Mouse (Mus musculus) CH12.LX (cell line): ENCODE data around the gene Snx8. TPM values are rescaled to one million over a fixed set of nuclear protein-coding genes. Genes with fewer than 3 reads are reported as not detected.
A peak's percentile ranks its signal among the peaks of the same experiment; 100 is the strongest.

ENCODE experiments used
- DNase-seq: peaks from one replicate; pipeline ENCODE4 v3.0.0-alpha.2; 2013; ENCODE audit errors: extremely low read depth
- H3K27ac ChIP-seq: 2 replicates; pipeline ENCODE4 v1.5.1; 2012; ENCODE audit warnings: low read depth, mild to moderate bottlenecking, control low read depth, moderate library complexity; ENCODE audit not compliant: insufficient read depth
- H3K27me3 ChIP-seq: replicated peaks from 2 replicates; pipeline ENCODE3; 2012; ENCODE audit warnings: inconsistent platforms
- H3K36me3 ChIP-seq, 2 experiments: replicated peaks in 1 of 2; 2 replicates each; pipeline versions ENCODE3 to v1.6.1; 2012; ENCODE audit warnings: inconsistent platforms in 1 of 2, low read length in 1 of 2, mild to moderate bottlenecking in 1 of 2, mixed read lengths in 1 of 2, moderate library complexity in 1 of 2; ENCODE audit not compliant: control insufficient read depth in 1 of 2, insufficient read depth in 1 of 2
- H3K4me1 ChIP-seq, 2 experiments: 2 replicates each; pipeline ENCODE4 v1.6.1; 2012; ENCODE audit warnings: inconsistent platforms in 1 of 2, moderate library complexity in 1 of 2; ENCODE audit not compliant: insufficient read depth in 2 of 2, control insufficient read depth in 1 of 2
- H3K4me2 ChIP-seq: 2 replicates; pipeline ENCODE4 v1.6.1; 2012; ENCODE audit warnings: low read depth, mild to moderate bottlenecking, control low read depth; ENCODE audit not compliant: poor library complexity, insufficient read depth, severe bottlenecking
- H3K4me3 ChIP-seq, 3 experiments: fragments of 150-350 bp in 1 of 3; sonication (generic) in 1 of 3; replicated peaks in 1 of 3; 2 replicates each; pipeline versions ENCODE3 to v1.5.1; 2011 to 2012; ENCODE audit warnings: low read depth in 2 of 3, low read length in 2 of 3, mild to moderate bottlenecking in 2 of 3, moderate library complexity in 2 of 3, control low read depth in 1 of 3, improper control_type of control experiment in 1 of 3, inconsistent platforms in 1 of 3, mixed read lengths in 1 of 3; ENCODE audit not compliant: poor library complexity in 1 of 3
- H3K79me2 ChIP-seq: replicated peaks from 2 replicates; pipeline ENCODE4 v1.6.1; 2012; ENCODE audit warnings: mild to moderate bottlenecking, moderate library complexity; ENCODE audit not compliant: control insufficient read depth, poor library complexity, insufficient read depth, severe bottlenecking; ENCODE audit errors: extremely low read depth
- H3K9ac ChIP-seq: 2 replicates; pipeline ENCODE4 v1.6.1; 2012; ENCODE audit warnings: low read depth, mild to moderate bottlenecking, control low read depth, moderate library complexity; ENCODE audit not compliant: insufficient read depth
- H3K9me3 ChIP-seq: replicated peaks from 2 replicates; pipeline ENCODE3; 2012; ENCODE audit warnings: low read length, inconsistent platforms, mixed read lengths
- CTCF ChIP-seq, 2 experiments: IDR thresholded peaks in 1 of 2; conservative IDR thresholded peaks in 1 of 2; 2 replicates each; pipeline ENCODE4 v1.5.1; 2011 to 2012; ENCODE audit warnings: low read depth in 2 of 2, low read length in 2 of 2, improper control_type of control experiment in 1 of 2, inconsistent platforms in 1 of 2, mild to moderate bottlenecking in 1 of 2, moderate library complexity in 1 of 2
- EP300 ChIP-seq: IDR thresholded peaks from 2 replicates; pipeline ENCODE4 v1.6.1; 2011; ENCODE audit warnings: low read length, improper control_type of control experiment
- ETS1 ChIP-seq: conservative IDR thresholded peaks from 2 replicates; pipeline ENCODE4 v1.6.1; 2012; ENCODE audit warnings: low read depth, mild to moderate bottlenecking, inconsistent platforms, low read length, improper control_type of control experiment, moderate library complexity
- KAT2A ChIP-seq: IDR thresholded peaks from 2 replicates; pipeline ENCODE4 v1.6.1; 2012; ENCODE audit warnings: low read length, improper control_type of control experiment, inconsistent platforms; ENCODE audit not compliant: insufficient replicate concordance
- MAFK ChIP-seq: IDR thresholded peaks from 2 replicates; pipeline ENCODE4 v1.6.1; 2011; ENCODE audit warnings: low read length, improper control_type of control experiment; ENCODE audit not compliant: insufficient replicate concordance
- MEF2A ChIP-seq: IDR thresholded peaks from 2 replicates; pipeline ENCODE4 v1.6.1; 2014; ENCODE audit warnings: low read depth, mild to moderate bottlenecking, inconsistent platforms, low read length, improper control_type of control experiment, borderline replicate concordance
- MYC ChIP-seq: IDR thresholded peaks from 2 replicates; pipeline ENCODE4 v1.6.1; 2011; ENCODE audit warnings: low read depth, mild to moderate bottlenecking, improper control_type of control experiment, low read length
- NRF1 ChIP-seq: IDR thresholded peaks from 2 replicates; pipeline ENCODE4 v1.6.1; 2014; ENCODE audit warnings: low read depth, mild to moderate bottlenecking, inconsistent platforms, low read length, improper control_type of control experiment, moderate library complexity
- RAD21 ChIP-seq: IDR thresholded peaks from 2 replicates; pipeline ENCODE4 v1.6.1; 2011; ENCODE audit warnings: low read depth, mild to moderate bottlenecking, low read length, improper control_type of control experiment, moderate library complexity
- RCOR1 ChIP-seq: conservative IDR thresholded peaks from 2 replicates; pipeline ENCODE4 v1.6.1; 2012; ENCODE audit warnings: low read depth, mild to moderate bottlenecking, inconsistent platforms, low read length, improper control_type of control experiment
- SIN3A ChIP-seq: IDR thresholded peaks from 2 replicates; pipeline ENCODE4 v1.6.1; 2012; ENCODE audit warnings: low read length, improper control_type of control experiment, inconsistent platforms
- TCF12 ChIP-seq: IDR thresholded peaks from 2 replicates; pipeline ENCODE4 v1.6.1; 2014; ENCODE audit warnings: low read depth, mild to moderate bottlenecking, inconsistent platforms, low read length, improper control_type of control experiment
- USF1 ChIP-seq: IDR thresholded peaks from 2 replicates; pipeline ENCODE4 v1.6.1; 2014; ENCODE audit warnings: low read depth, mild to moderate bottlenecking, inconsistent platforms, low read length, improper control_type of control experiment
- ZC3H11A ChIP-seq: IDR thresholded peaks from 2 replicates; pipeline ENCODE4 v1.6.1; 2012; ENCODE audit warnings: low read depth, mild to moderate bottlenecking, inconsistent platforms, low read length, improper control_type of control experiment
- ZMIZ1 ChIP-seq: IDR thresholded peaks from 2 replicates; pipeline ENCODE4 v1.6.1; 2012; ENCODE audit warnings: low read depth, mild to moderate bottlenecking, inconsistent platforms, low read length, improper control_type of control experiment
- dilution Hi-C: fragments of 300-500 bp; cut with MboI; formaldehyde crosslinking; loops from 2 replicates; pipeline ENCODE4 v1.14.3; 2020; ENCODE audit warnings: low sequenced_read_pairs; ENCODE audit not compliant: extremely low pct_unique_long_range_greater_than_20kb, extremely low pct_ligation_motif_present
- in situ Hi-C: fragments of 300-500 bp; cut with MboI; formaldehyde crosslinking; loops from 3 replicates; pipeline ENCODE4 v1.14.3; 2019; ENCODE audit warnings: low sequenced_read_pairs, low pct_ligation_motif_present, low pct_unique_long_range_greater_than_20kb, mixed read lengths
- polyA plus RNA-seq: library from polyadenylated mRNA; unstranded; fragments of >175 nt; gene quantifications from 2 replicates; pipeline ENCODE4 v1.2.1, GENCODE M21; 2012; ENCODE audit warnings: low read depth; ENCODE audit not compliant: insufficient read length
- total RNA-seq, 2 experiments: library from RNA; depleted of rRNA; stranded (reverse); fragments of 300-350 nt in 1 of 2; fragments of >200 nt in 1 of 2; gene quantifications; 2 replicates each; pipeline ENCODE4 v1.2.3; 2012 to 2014

Snx8 gene
- total and polyA plus RNA-seq, 3 experiments: 20.8 to 42.4 (median 34.6) TPM

GRCm38 (mm10) chr5:140345244-140345643 lies 43.8 kb downstream of the Snx8 start:
- no peak overlapping the region for H3K27ac ChIP-seq
- no peak overlapping the region for H3K4me3 ChIP-seq
- H3K4me1 ChIP-seq: peaks cover 7 to 63% of the 10 kb centered on the region in 2 experiments; a peak in 3 of 4 replicates
- TF ChIP-seq ETS1 (peak; percentile 46), MEF2A (peak; percentile 49; the same call in 1 of the 2 replicates), KAT2A (no peak), MAFK (0 out of 2 replicates have a peak, but pooled peaks have one; percentile 18)
- no peak overlapping the region for H3K9ac ChIP-seq
- peaks cover 39 to 88% of the 10 kb centered on the region in 2 experiments for H3K36me3 ChIP-seq
- dilution Hi-C loops: no loop called here
- no peak overlapping the region for H3K4me2 ChIP-seq
- H3K79me2 ChIP-seq: no peaks in the 10 kb centered on the region
- no peaks in the 10 kb centered on the region for H3K9me3 ChIP-seq
- peak; percentile 73 for DNase-seq
- in situ Hi-C loops: no loop called here
- H3K27me3 ChIP-seq: no peaks in the 10 kb centered on the region

DNA sequence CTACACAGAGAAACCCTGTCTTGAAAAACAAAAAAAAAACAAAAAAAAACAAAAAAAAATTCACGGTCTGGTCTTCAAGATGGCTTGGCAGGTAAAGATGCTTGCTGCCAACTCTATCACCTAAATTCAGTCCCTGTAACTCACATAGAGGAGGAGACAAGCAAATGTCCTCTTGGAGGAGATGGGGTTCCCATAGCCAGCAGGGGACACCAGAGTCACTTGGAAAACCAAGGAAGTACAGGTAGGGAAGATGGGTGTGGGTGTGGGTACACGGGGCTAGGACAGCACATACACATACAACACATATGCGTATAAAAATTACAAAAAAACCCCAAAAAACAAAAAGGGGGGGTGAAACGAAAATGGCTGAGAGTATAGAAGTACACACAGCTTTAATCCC lies 46.2 kb downstream of the Snx8 start:
- Histone ChIP-seq H3K79me2 (no peaks in the 10 kb centered on the region), H3K27me3 (no peaks in the 10 kb centered on the region), H3K4me3 (no peak overlapping the region), H3K9me3 (peaks cover 6% of the 10 kb centered on the region), H3K9ac (no peak overlapping the region), H3K4me1 (peaks cover 4 to 41% of the 10 kb centered on the region in 2 experiments; a peak in 3 of 4 replicates), H3K4me2 (no peak overlapping the region), H3K36me3 (peaks cover 48 to 95% of the 10 kb centered on the region in 2 experiments), H3K27ac (no peak overlapping the region)
- no peak for DNase-seq
- in situ Hi-C loops (no loop called here), dilution Hi-C loops (no loop called here)
- TF ChIP-seq MYC (no peak), CTCF (conservative IDR thresholded peaks at IDR 0.05 in 1 of 2, IDR thresholded peaks at IDR 0.05 in 1 of 2; ENCODE audit: low read depth in 2 of 2, low read length in 2 of 2) (peak in 1 of 2 experiments; percentile 29; a peak in 1 of 4 replicates)

DNA sequence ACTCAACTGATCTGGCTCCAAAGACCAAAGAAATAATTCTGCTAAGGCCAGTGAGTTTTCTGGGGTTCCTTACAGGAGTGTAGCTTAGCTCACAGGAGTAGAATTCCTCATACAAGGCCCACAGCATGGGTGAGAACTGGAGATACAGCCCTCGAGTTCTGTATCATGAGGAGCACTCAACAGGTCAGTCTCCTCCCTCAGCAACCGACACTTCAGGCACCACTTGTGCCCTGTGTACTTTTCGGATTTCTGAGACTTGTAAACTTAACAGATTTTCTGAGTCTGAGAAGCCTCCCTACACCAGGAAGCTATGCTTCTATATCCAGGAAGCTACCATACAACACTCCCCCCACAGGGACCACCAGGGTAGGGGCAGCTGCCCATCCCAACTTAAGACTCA lies 49.2 kb downstream of the Snx8 start:
- in situ Hi-C loops: loop anchor here (5.0 kb wide), 1 partner anchor 52 kb away; no protein-coding TSS in a partner anchor
- peaks cover 55 to 94% of the 10 kb centered on the region in 2 experiments for H3K36me3 ChIP-seq

More for the DNA sequence above, 49.2 kb downstream of the Snx8 start:
- H3K79me2 ChIP-seq: no peaks in the 10 kb centered on the region
- dilution Hi-C loops: no loop called here
- DNase-seq: no peak
- H3K9ac ChIP-seq: no peak overlapping the region
- no peak for TF ChIP-seq ZC3H11A
- TF ChIP-seq RAD21: no peak
- no peak for TF ChIP-seq TCF12
- no peak for TF ChIP-seq SIN3A
- no peak for TF ChIP-seq ZMIZ1
- no peak for TF ChIP-seq USF1
- TF ChIP-seq EP300: no peak
- no peak for TF ChIP-seq CTCF (conservative IDR thresholded peaks at IDR 0.05 in 1 of 2, IDR thresholded peaks at IDR 0.05 in 1 of 2; ENCODE audit: low read depth in 2 of 2, low read length in 2 of 2)
- no peak for TF ChIP-seq MEF2A
- no peak for TF ChIP-seq MYC
- TF ChIP-seq NRF1: no peak
- TF ChIP-seq RCOR1: no peak
- no peaks in the 10 kb centered on the region for H3K27me3 ChIP-seq
- peaks cover 6% of the 10 kb centered on the region for H3K9me3 ChIP-seq
- H3K4me1 ChIP-seq: peaks cover 0 to 11% of the 10 kb centered on the region in 2 experiments; a peak in 2 of 4 replicates
- H3K4me2 ChIP-seq: no peak overlapping the region
- no peak overlapping the region for H3K4me3 ChIP-seq
- no peak overlapping the region for H3K27ac ChIP-seq
